In genomic region chr2:69364831-69365230, GRCm38 (mm10) we compare ENCODE assay signal across 28 mouse cellular contexts. TPM values are rescaled to one million over a fixed set of nuclear protein-coding genes. Genes with fewer than 3 reads are reported as not detected.
DNase-seq lines count a peak whose midpoint lies in the region; ATAC-seq and TF ChIP-seq lines count a peak whose summit lies in the region.
"Had no signal": no experiment of that assay in that cellular context is flagged by ENCODE, and none has a peak within 500 bp of the region (broad histone marks: within the 10 kb centered on the region; RNA-seq: fewer than 3 reads in every experiment).

No protein-coding gene starts in this region.

- H3K27me3 ChIP-seq in hindbrain, embryonic 13.5 days, result no peaks in the 10 kb centered on the region
- H3K27me3 ChIP-seq: embryonic facial prominence, embryonic 15.5 days; forebrain, embryonic 15.5 days; heart, embryonic 15.5 days had no signal

- DNase-seq in adrenal gland, postnatal 10 days, result peak; percentile 24
- no peak for DNase-seq in adrenal gland, adult 18-20 months (ENCODE audit: low spot score in 2 of 2)
- DNase-seq in lung, postnatal 36 days, result peak; percentile 39
- no peak for DNase-seq in lung, postnatal 25 days (ENCODE audit: low spot score)
- DNase-seq in brain, embryonic 14.5 days (ENCODE audit: low read depth), result peak; percentile 12
- DNase-seq in left cerebral cortex, postnatal 14 days (ENCODE audit: low spot score in 2 of 2), result no peak
- DNase-seq: adrenal gland, postnatal 25 days; cerebellum, adult 11 months; cerebellum, adult 8-10 months; cerebellum, postnatal 14 days; embryo, embryonic 11 days; gastrocnemius, postnatal 10 days; heart, adult 2 months; heart, postnatal 14 days had no signal

- no peaks in the 10 kb centered on the region for H3K36me3 ChIP-seq in hindbrain, embryonic 13.5 days
- H3K36me3 ChIP-seq: embryonic facial prominence, embryonic 15.5 days; forebrain, embryonic 10.5 days; forebrain, embryonic 15.5 days; G1E; heart, embryonic 15.5 days had no signal

- no peak for ATAC-seq in hindbrain, embryonic 13.5 days (ENCODE audit: low FRiP score)
- ATAC-seq: CD4-positive, CD25-positive, alpha-beta regulatory T cell, adult 4 months; forebrain, embryonic 15.5 days; intestine, embryonic 16.5 days had no signal

- intact Hi-C loops in left cerebral cortex, postnatal 14 days (cut with DNase I), result no loop called here

- H3K4me3 ChIP-seq in hindbrain, embryonic 13.5 days, result no peak overlapping the region
- H3K4me3 ChIP-seq: embryonic facial prominence, embryonic 15.5 days; erythroblast, embryonic 14.5 days; forebrain, embryonic 10.5 days; forebrain, embryonic 15.5 days; heart, adult 2 months; heart, embryonic 15.5 days had no signal

- no peak for TF ChIP-seq CTCF in brain, embryonic 14.5 days (IDR thresholded peaks at IDR 0.05; ENCODE audit: borderline replicate concordance, extremely low read depth, insufficient read depth, insufficient read length)

- no peak overlapping the region for H3K27ac ChIP-seq in hindbrain, embryonic 13.5 days
- H3K27ac ChIP-seq: embryonic facial prominence, embryonic 15.5 days; forebrain, embryonic 10.5 days; forebrain, embryonic 15.5 days; heart, adult 2 months; heart, embryonic 15.5 days; hindbrain, embryonic 14.5 days had no signal

- TF ChIP-seq POLR2A in brain, embryonic 14.5 days (IDR thresholded peaks at IDR 0.05; ENCODE audit: borderline replicate concordance, extremely low read depth, insufficient read depth, insufficient read length, poor library complexity, severe bottlenecking), result no peak

- H3K9me3 ChIP-seq in hindbrain, embryonic 13.5 days, result no peaks in the 10 kb centered on the region
- H3K9me3 ChIP-seq: embryonic facial prominence, embryonic 15.5 days; forebrain, embryonic 10.5 days; forebrain, embryonic 15.5 days; G1E; heart, embryonic 15.5 days had no signal

- H3K4me2 ChIP-seq in hindbrain, embryonic 13.5 days, result no peak overlapping the region
- H3K4me2 ChIP-seq: embryonic facial prominence, embryonic 15.5 days; forebrain, embryonic 15.5 days; heart, embryonic 11.5 days; heart, embryonic 15.5 days; hindbrain, embryonic 14.5 days had no signal

- 94% methylated on average over 2 of the region's 2 CpGs for WGBS in hindbrain, embryonic 13.5 days

- no peak overlapping the region for H3K9ac ChIP-seq in hindbrain, embryonic 13.5 days
- H3K9ac ChIP-seq: embryonic facial prominence, embryonic 15.5 days; forebrain, embryonic 15.5 days; heart, embryonic 15.5 days; hindbrain, embryonic 14.5 days had no signal

- H3K4me1 ChIP-seq in hindbrain, embryonic 13.5 days (replicated peaks), result no peaks in the 10 kb centered on the region
- H3K4me1 ChIP-seq: embryonic facial prominence, embryonic 15.5 days; forebrain, embryonic 10.5 days; forebrain, embryonic 15.5 days; heart, embryonic 15.5 days had no signal

RNA-seq across cellular contexts. Expression of gene Dhrs9, which starts 15.4 kb away (rescaled TPM):
- total RNA-seq in adrenal gland, postnatal 10 days (2021), result 1 to 10 TPM; 6.9 to 7.3 TPM
- total RNA-seq in adrenal gland, adult 18-20 months (2021), result 1 to 10 TPM; 2.1 to 2.9 TPM
- not detected in 2 replicates for polyA plus RNA-seq in brain, embryonic 14.5 days (2012; rRNA removed)
- not detected in 2 replicates for polyA plus RNA-seq in hindbrain, embryonic 13.5 days (2015; fragmentation: Nextera tagmentation; extraction: Ambion mirVana)
- total RNA-seq in left cerebral cortex, postnatal 14 days (2021), result not detected
- polyA plus RNA-seq: CD4-positive, CD25-positive, alpha-beta regulatory T cell, adult 4 months; embryonic facial prominence, embryonic 11.5 days; erythroblast, embryonic 14.5 days; forebrain, embryonic 10.5 days; forebrain, embryonic 15.5 days; G1E; heart, embryonic 11.5 days; hindbrain, embryonic 14.5 days had no signal

RNA-seq across cellular contexts. Expression of gene Abcb11, which starts 22.4 kb away (rescaled TPM):
- 10 to 100 TPM; 11.2 to 27.0 TPM for total RNA-seq in adrenal gland, postnatal 10 days (2021)
- not detected for total RNA-seq in adrenal gland, adult 18-20 months (2021)
- 0.04 and 0.11 TPM in 2 replicates for polyA plus RNA-seq in brain, embryonic 14.5 days (2012; rRNA removed)
- 0.04 TPM in 1 of 2 replicates, not detected in the other for polyA plus RNA-seq in hindbrain, embryonic 13.5 days (2015; fragmentation: Nextera tagmentation; extraction: Ambion mirVana)
- total RNA-seq in left cerebral cortex, postnatal 14 days (2021), result not detected
- total RNA-seq: common myeloid progenitor, adult 5-6 weeks; heart, adult 2 months; heart, postnatal 14 days; hematopoietic stem cell, adult 5-6 weeks had no signal
- polyA plus RNA-seq: embryonic facial prominence, embryonic 11.5 days; erythroblast, embryonic 14.5 days; forebrain, embryonic 10.5 days; forebrain, embryonic 15.5 days; G1E; heart, adult 2 months; heart, embryonic 11.5 days; heart, embryonic 15.5 days had no signal

Comparison
In these comparisons a context has a peak if more than half of its experiments do, and no peak if none do; other contexts are left out.
1. DNase-seq: peak in adrenal gland, postnatal 10 days (single experiment), lung, postnatal 36 days (single experiment) and brain, embryonic 14.5 days (single experiment); none in adrenal gland, adult 18-20 months (0 of 2), lung, postnatal 25 days (single experiment) and left cerebral cortex, postnatal 14 days (0 of 2).
2. RNA of gene Abcb11, which starts 22.4 kb away (total RNA-seq): 11.2 to 27.0 TPM in adrenal gland, postnatal 10 days; not detected in adrenal gland, adult 18-20 months and not detected in left cerebral cortex, postnatal 14 days; every median in the first group is over 10 times any median in the second.